Mouse (Mus musculus) pancreas, adult 10 weeks (tissue): ENCODE measurements around the gene Zfp970. TPM values are rescaled to one million over a fixed set of nuclear protein-coding genes. Genes with fewer than 3 reads are reported as not detected.

Experiments used
- polyA plus RNA-seq: library from polyadenylated mRNA; stranded (reverse); fragments of 350-450 nt; fragmentation: Illumina TruSeq; extraction: RNeasy Lipid Tissue Mini Kit (QIAGEN cat#74804); gene quantifications from one replicate; pipeline ENCODE4 v1.2.3, GENCODE M21; 2015; ENCODE audit warnings: low read depth, low replicate concordance; ENCODE audit not compliant: insufficient read depth

Gene Zfp970
- polyA plus RNA-seq: 10.7 TPM

GRCm38 (mm10) chr2:177464676-177465075, at the start of gene Zfp970:
TSS of gene Zfp970 (plus strand) at chr2:177464733.

GRCm38 (mm10) chr2:177498067-177498466, 33.5 kb downstream of the Zfp970 start, which contains the start of gene Gm14403:
TSS of gene Gm14403 (plus strand) at chr2:177498215.

Other genes starting within 250 kb of the Zfp970 start
- gene Gm14409, start 197.7 kb upstream of the Zfp970 start, polyA plus RNA-seq: not detected
- not detected for gene Gm14412, start 140.4 kb upstream of the Zfp970 start, polyA plus RNA-seq
- 1.5 TPM for gene Gm14418, start 66.4 kb upstream of the Zfp970 start, polyA plus RNA-seq
- gene Gm14403, start 33.5 kb downstream of the Zfp970 start, polyA plus RNA-seq: 4.6 TPM
- not detected for gene Gm14406, start 113.5 kb downstream of the Zfp970 start, polyA plus RNA-seq